Mouse (Mus musculus) c-Kit-positive CD71-positive TER-119-negative erythroid progenitor cells, embryonic 14.5 days (primary cell): Measurements from ENCODE around the gene Usp39.

ENCODE experiments used
- DNase-seq: peaks from one replicate; pipeline ENCODE4 v3.0.0-alpha.2; 2013; ENCODE audit warnings: low read depth

Gene Usp39

GRCm38 (mm10) chr6:72371571-72371970, 26.6 kb upstream of the Usp39 start:
- no peak for DNase-seq

DNA sequence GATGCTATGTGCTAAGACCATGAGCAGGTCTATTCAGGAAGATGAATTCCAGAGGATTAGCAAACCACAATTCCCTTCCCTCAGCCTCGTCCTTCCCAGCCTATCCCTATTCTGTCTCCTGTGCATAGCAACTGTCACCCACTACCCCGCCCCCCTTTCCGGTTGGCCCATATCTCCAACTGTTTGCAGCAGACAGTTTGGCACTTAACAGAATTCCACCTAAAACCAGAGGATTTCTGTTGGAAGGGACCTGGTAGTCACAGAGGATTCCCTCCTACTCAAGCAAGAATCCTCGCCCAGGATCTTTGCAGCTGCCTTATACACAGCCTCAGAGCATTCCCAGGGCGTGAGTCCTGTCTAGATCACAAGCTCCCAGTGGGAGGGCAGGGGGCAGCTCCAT, 26.2 kb upstream of the Usp39 start:
- no peak for DNase-seq

DNA sequence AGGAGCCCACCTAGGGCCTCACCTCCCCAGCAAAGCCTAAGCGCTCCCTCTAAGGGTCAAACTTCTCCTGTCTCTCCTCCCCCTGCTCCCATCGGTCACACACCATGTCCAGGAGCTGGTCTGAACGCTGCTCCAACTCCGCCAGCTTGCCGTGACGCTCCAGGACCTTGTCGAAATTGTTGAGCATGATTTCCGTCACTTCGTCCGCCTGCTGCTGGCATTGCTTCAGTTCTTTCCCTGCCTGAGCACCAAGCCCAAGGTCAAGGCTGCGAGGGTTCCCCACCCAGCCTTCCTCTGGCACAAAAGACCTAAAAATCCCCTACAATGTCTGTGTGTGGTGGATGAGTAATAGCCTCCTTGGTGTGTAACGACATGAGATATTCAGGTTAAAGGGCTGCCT, 25.1 kb upstream of the Usp39 start:
- no peak for DNase-seq

- no peak for DNase-seq
Measured at GRCm38 (mm10) chr6:72369557-72369956, 24.6 kb upstream of the Usp39 start.

GRCm38 (mm10) chr6:72367460-72367974, 22.5 kb upstream of the Usp39 start:
- DNase-seq: no peak

DNA sequence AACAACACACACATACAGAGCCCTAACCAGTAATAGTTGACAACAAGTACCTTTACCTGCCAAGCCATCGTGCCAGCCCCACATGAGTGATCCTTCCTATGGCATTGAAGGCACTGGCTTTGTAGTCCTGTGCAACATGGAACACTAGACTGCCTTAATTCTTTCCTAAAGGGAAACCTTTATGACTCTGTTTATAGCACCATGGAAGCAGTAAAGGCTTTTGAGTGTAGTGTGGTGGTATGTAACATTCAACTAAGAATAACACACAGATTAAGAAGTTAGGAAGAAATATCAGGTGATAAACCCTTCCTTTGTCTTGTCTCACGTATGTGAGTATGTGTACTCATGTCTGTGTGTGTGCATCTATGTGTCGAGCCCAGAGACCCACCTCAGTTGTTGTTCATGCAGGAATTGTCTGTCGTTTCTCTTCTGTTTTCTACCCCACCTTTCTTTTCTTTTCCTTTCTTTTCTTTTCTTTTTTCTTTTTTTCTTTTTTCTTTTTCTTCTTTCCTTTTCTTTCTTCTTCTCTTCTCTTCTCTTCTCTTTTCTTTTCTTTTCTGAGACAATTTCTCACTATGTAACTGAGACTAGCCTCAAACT, 22.0 kb upstream of the Usp39 start, which contains the start of gene Rnf181:
Gene Rnf181 (minus strand): TSS at position 113 of the 600 bp plus-strand sequence.
- no peak for DNase-seq

- DNase-seq: no peak
Measured at GRCm38 (mm10) chr6:72366304-72366703, 21.3 kb upstream of the Usp39 start.

DNA sequence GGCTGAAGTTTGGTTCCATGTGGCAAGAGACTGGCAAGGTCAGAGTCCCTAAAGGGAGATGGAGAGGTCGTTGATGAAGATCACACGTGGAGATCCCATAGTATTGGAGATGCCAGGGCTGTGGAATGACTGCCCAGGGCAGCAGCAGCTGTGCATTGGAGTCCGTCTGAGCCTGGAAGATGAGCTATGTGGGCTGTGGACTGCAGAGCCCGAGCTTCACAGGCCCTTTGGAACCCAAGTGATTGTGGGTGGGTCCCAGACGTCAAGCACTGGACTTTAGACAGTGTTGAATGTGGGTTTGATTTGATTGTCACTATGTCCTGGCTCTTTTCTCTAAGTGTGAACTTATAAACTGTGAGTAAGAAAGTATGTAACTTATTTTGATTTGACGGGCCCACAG, 20.0 kb upstream of the Usp39 start:
- DNase-seq: no peak

- DNase-seq: no peak
Measured at GRCm38 (mm10) chr6:72364009-72364408, 19.0 kb upstream of the Usp39 start.

GRCm38 (mm10) chr6:72362132-72363028, 17.4 kb upstream of the Usp39 start:
- DNase-seq: peak; percentile 97

GRCm38 (mm10) chr6:72361121-72361551, 16.2 kb upstream of the Usp39 start:
- DNase-seq: no peak

DNA sequence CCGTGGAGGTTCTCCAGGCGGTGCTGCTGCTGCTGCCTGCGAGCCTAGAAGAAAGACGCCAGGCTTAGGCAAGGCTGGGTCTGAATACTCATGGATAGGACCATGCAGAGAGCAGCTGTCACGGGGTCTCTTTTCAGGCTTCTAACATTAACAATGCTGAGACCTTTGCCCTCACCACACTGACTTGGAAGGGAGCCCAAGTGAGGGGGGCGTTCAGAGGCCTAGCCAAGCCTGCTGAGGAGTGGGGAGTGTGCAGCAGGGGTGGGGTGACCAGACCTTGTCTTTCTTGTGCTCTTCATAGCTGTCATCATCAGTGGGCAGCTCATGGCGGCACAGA, 15.6 kb upstream of the Usp39 start:
- no peak for DNase-seq

GRCm38 (mm10) chr6:72359891-72360598, 15.1 kb upstream of the Usp39 start:
- no peak for DNase-seq

DNA sequence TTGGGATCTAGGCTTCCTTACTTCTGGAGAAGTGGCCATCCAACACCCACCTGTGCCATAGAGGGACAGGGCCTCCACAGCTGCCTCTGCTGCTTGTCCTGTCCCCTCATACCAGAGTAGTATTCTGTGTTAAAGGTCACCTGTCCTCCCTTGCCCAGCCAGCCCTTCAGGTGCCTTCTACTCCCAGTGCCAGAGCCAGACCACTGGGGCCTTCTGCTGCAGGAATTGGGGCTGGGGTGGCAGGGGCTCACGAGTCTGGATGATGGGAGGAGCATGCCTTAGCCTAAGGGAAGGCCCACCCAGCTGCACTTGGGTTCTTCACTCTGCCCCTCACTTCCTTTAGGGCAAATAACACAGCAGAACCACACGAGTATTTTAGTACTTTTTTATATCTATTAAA, 14.4 kb upstream of the Usp39 start:
- no peak for DNase-seq

DNA sequence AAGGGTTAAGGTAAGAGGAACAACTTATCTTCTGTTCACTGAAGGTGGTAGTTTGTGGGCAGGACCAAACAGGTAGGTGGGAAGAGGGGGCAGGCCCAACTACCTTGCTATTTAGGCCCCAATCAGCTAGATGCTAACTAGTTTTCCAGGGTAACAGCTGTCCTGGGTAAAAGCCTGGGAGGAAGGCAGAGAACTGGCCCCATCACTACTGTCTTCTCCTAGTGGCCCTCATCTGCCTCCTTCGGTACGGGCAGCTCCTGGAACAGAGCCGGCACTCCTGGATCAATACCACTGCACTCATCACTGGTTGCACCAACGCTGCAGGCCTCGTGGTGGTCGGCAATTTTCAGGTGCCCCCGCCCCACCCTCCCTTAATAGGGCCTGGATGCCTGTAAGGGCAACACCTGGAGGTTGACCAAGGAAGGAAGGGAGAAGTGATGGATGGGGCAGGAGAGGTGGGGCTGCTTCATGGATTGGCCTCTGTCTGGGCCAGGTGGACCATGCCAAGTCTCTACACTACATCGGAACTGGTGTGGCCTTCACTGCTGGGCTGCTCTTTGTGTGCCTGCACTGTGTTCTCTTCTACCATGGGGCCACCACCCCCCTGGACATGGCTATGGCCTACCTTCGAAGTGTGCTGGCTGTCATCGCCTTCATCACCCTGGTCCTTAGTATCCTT, 13.2 kb upstream of the Usp39 start:
- no peak for DNase-seq

GRCm38 (mm10) chr6:72357164-72358079, 12.4 kb upstream of the Usp39 start:
- no peak for DNase-seq

DNA sequence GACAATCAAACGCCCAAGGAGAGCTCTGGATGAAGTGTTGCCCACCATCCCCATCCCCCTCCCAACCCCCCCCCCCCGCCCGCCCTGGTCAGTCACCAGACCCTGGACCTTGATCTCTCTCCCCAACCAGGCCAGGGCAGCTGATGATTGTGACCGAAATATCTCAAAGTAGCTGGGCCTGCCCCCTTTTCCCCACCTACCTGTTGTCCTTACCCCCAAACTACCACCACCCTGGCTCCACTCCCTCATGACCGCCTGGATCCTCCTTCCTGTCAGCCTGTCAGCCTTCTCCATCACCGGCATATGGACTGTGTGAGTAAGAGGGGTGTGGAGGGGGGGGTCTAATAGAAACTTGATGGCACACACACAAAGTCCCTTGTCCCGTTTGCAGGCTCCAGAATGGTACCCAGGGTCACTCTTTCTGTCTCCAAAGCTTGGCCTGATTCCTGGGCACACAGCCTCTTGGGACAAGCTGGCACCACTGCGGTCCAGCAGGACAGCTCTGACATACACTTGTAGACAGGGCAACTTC, 11.1 kb upstream of the Usp39 start:
- no peak for DNase-seq

DNA sequence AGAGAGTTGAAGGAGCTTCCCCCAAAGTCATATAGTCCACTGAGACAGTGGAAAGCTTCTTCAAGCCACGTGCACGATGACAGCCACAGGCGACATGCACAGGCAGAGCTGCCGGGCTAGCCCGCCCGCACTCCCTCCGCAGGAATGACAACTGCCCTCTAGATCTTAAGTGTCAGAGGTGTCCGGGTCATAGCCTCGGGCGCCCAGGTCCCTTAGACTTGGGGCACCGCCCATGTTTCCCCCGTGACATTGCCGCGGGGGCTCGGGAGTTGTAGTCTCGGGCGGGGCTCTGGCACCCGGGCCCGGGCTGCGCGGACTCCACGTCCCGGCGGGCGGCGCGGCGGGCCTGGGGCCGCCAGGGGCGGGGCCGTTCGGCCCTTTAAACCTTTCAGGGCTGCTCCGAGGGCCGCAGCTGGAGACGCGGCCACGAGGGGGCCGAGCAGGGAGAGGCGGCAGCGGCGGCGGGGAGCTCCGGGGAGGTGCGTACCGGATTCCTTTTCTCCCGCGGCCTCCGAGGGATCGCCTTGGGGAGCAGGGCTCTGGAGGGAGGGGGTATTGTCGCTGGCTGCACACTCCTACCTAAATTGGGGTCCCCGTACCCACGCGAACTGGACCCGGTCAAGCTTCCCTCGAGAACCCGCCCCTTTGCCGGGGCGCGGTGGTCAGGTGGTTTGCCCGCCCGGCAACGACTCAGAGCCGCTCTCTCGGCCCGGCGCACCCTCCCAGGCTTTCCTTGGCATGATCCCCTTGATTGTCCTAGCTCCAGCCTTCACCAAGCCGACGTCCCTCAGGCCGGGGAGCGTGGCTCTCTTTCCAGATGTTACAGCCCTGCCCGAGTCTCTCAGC, 10.3 kb upstream of the Usp39 start, which contains the start of gene Tmem150a:
Gene Tmem150a (plus strand): TSS at position 382 of the 846 bp plus-strand sequence.
- DNase-seq: no peak

- DNase-seq: no peak
Measured at GRCm38 (mm10) chr6:72354025-72354424, 9.0 kb upstream of the Usp39 start.
